Mouse (Mus musculus) small intestine, adult 2 months (tissue): ENCODE data around the gene Sept5. TPM values are rescaled to one million over a fixed set of nuclear protein-coding genes. Genes with fewer than 3 reads are reported as not detected.

Experiments
- H3K27ac ChIP-seq: fragments of 200-500 bp; 2 replicates; pipeline ENCODE4 v1.5.1; 2012; ENCODE audit warnings: low read depth, low read length, control low read depth, inconsistent platforms; ENCODE audit not compliant: insufficient read depth
- H3K27me3 ChIP-seq: fragments of 200-500 bp; 2 replicates; pipeline ENCODE4 v1.6.1; 2012; ENCODE audit warnings: mild to moderate bottlenecking, moderate library complexity, low read length, inconsistent platforms; ENCODE audit not compliant: control insufficient read depth, insufficient read depth
- H3K36me3 ChIP-seq: fragments of 200-500 bp; 2 replicates; pipeline ENCODE4 v1.6.1; 2012; ENCODE audit warnings: mild to moderate bottlenecking, low read length, control low read depth, inconsistent platforms; ENCODE audit not compliant: control insufficient read depth, insufficient read depth
- H3K4me1 ChIP-seq: fragments of 200-500 bp; 2 replicates; pipeline ENCODE4 v1.6.1; 2012; ENCODE audit warnings: low read length, inconsistent platforms, mixed read lengths; ENCODE audit not compliant: control insufficient read depth, insufficient read depth, insufficient read length
- H3K4me3 ChIP-seq: fragments of 200-500 bp; 2 replicates; pipeline ENCODE4 v1.5.1; 2012; ENCODE audit warnings: low read depth, mild to moderate bottlenecking, control low read depth, inconsistent platforms, low read length, moderate library complexity
- CTCF ChIP-seq: fragments of 200-500 bp; IDR thresholded peaks from 2 replicates; pipeline ENCODE4 v1.5.1; 2012; ENCODE audit warnings: low read depth, mild to moderate bottlenecking, control low read depth, inconsistent platforms, low read length, moderate library complexity, mixed read lengths; ENCODE audit not compliant: insufficient replicate concordance, insufficient read length; ENCODE audit errors: extremely low read depth
- POLR2A ChIP-seq: fragments of 200-500 bp; IDR thresholded peaks from 2 replicates; pipeline ENCODE4 v1.6.1; 2012; ENCODE audit warnings: low read depth, mild to moderate bottlenecking, control low read depth, inconsistent platforms, low read length, moderate library complexity
- WGBS: fragments of 180-500 bp; shearing (Covaris S2); methylation state at CpG from one replicate; pipeline ENCODE4 v1.1.7; 2018; 5-methylcytosine and 5-hydroxymethylcytosine counted together
- polyA plus RNA-seq: library from polyadenylated mRNA; depleted of rRNA; stranded (reverse); fragments of >200 nt; gene quantifications from 2 replicates; pipeline ENCODE4 v1.2.3, GENCODE M21; 2012

Gene Sept5
- polyA plus RNA-seq, 1 experiment, result 381 TPM

- Histone ChIP-seq H3K4me3 (no peak overlapping the region), H3K4me1 (peaks cover 9% of the 10 kb centered on the region; the same call in 1 of the 2 replicates), H3K27ac (no peak overlapping the region), H3K27me3 (0 out of 2 replicates have a peak, but pooled peaks cover 3% of the 10 kb centered on the region), H3K36me3 (no peaks in the 10 kb centered on the region)
- TF ChIP-seq CTCF, result no peak
- no peak for TF ChIP-seq POLR2A
- 85% methylated on average over 3 of the region's 3 CpGs for WGBS
Measured at GRCm38 (mm10) chr16:18613301-18613700, 16.5 kb downstream of the Sept5 start.

DNA sequence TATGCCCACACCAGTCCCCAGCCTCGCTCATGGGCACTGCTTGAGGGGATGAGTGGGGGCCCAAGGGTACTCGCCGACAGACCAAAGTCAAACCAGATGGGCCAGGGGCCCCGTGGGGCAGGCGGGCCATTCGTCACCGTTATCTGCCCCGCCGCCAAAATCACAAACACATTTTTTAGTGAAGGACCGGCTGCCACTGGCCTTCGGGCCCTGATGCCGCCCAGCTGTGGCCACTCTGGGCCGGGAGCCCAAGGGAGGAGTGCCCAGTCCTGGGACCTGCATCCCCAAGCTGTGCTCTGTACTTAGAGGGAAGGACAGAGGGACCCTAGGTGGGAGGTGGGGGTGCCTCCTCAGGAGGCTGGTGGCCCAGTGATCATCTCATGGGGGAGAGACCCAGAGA lies 18.0 kb downstream of the Sept5 start:
- no peaks in the 10 kb centered on the region for H3K4me1 ChIP-seq
- H3K27me3 ChIP-seq, result 0 out of 2 replicates have a peak, but pooled peaks cover 3% of the 10 kb centered on the region
- 74% methylated on average over 13 of the region's 13 CpGs for WGBS
- TF ChIP-seq POLR2A (no peak), CTCF (no peak)
- H3K36me3 ChIP-seq, result no peaks in the 10 kb centered on the region
- H3K27ac ChIP-seq, result no peak overlapping the region
- H3K4me3 ChIP-seq, result no peak overlapping the region

DNA sequence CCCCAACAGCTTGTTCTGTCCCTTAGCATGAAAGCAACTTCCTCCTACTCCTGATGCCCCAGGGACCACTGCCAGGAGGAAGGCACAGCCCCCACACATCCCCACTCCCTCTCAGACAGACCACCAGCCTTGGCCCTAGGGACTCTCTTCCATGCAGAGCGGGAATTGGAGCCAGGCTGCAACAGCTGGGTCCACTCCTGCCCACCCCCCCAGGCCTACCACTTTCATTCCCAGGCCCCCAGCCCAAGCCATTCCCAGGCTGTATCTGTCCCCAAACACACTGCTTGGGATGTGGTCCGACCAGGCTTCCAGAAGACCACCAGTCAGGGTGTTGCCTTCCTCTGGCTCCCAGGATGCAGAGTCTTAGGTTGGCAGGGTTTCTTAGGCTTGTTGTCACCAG lies 20.7 kb downstream of the Sept5 start:
- no peak overlapping the region for H3K4me3 ChIP-seq
- TF ChIP-seq POLR2A (no peak), CTCF (no peak)
- H3K27me3 ChIP-seq, result 0 out of 2 replicates have a peak, but pooled peaks cover 3% of the 10 kb centered on the region
- no peaks in the 10 kb centered on the region for H3K4me1 ChIP-seq
- no peaks in the 10 kb centered on the region for H3K36me3 ChIP-seq
- WGBS, result 88% methylated on average over 2 of the region's 2 CpGs
- no peak overlapping the region for H3K27ac ChIP-seq

DNA sequence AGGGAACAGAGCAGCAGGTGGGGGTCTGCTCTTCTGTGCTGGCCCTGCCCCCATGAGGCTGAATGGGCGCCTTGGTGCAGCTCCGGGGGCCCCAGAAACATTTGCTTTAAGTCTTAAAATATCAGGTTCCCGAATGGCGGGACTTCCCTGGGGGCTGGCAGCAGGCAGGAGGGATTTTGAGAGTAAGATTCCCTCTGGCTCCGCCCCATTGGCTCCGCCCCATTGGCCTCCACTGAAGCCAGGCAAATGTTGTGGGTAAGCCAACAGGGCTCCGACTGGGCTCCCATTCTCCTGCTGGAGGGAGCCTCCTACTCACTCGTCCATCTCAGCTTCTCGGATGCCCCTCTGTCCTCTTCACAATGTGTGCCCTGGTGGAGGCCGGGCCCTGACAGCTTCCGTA lies 21.5 kb downstream of the Sept5 start:
- Histone ChIP-seq H3K4me3 (no peak overlapping the region), H3K4me1 (no peaks in the 10 kb centered on the region), H3K27ac (no peak overlapping the region), H3K36me3 (no peaks in the 10 kb centered on the region), H3K27me3 (0 out of 2 replicates have a peak, but pooled peaks cover 3% of the 10 kb centered on the region)
- 34% methylated on average over 11 of the region's 11 CpGs for WGBS
- TF ChIP-seq CTCF (no peak), POLR2A (no peak)

GRCm38 (mm10) chr16:18605705-18606104 lies 24.0 kb downstream of the Sept5 start:
- H3K27me3 ChIP-seq, result 0 out of 2 replicates have a peak, but pooled peaks cover 3% of the 10 kb centered on the region
- H3K27ac ChIP-seq, result no peak overlapping the region
- TF ChIP-seq POLR2A (no peak), CTCF (no peak)
- no peaks in the 10 kb centered on the region for H3K4me1 ChIP-seq
- no peaks in the 10 kb centered on the region for H3K36me3 ChIP-seq
- H3K4me3 ChIP-seq, result no peak overlapping the region
- WGBS, result 76% methylated on average over 5 of the region's 5 CpGs

GRCm38 (mm10) chr16:18604267-18604701 lies 25.5 kb downstream of the Sept5 start:
- TF ChIP-seq POLR2A, result no peak
- TF ChIP-seq CTCF, result no peak
- H3K27ac ChIP-seq, result no peak overlapping the region
- no peak overlapping the region for H3K4me3 ChIP-seq
- no peaks in the 10 kb centered on the region for H3K36me3 ChIP-seq
- WGBS, result 74% methylated on average over 8 of the region's 8 CpGs
- H3K27me3 ChIP-seq, result no peaks in the 10 kb centered on the region
- no peaks in the 10 kb centered on the region for H3K4me1 ChIP-seq

DNA sequence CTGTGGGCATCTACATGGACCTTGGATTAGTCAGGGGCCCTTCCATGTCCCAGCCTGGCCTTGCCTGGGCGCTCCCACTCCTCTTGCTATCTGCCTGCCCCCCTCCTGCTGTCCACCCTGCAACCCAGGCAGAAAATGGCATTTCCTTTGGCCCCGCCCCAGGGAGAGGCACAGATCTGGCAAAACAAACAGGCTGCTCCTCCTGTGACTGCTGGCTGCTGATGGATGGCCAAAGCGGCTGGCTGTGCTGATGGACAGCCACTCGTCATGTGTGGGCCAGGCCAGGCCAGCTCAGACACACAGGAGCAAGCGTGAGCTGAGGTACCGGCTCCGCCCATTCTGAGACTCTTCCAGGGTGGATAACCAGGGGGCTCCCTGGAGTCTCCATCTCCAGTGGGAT lies 28.3 kb downstream of the Sept5 start:
- Histone ChIP-seq H3K4me1 (no peaks in the 10 kb centered on the region), H3K4me3 (no peak overlapping the region), H3K27me3 (no peaks in the 10 kb centered on the region), H3K36me3 (no peaks in the 10 kb centered on the region), H3K27ac (no peak overlapping the region)
- WGBS, result 72% methylated on average over 7 of the region's 7 CpGs
- no peak for TF ChIP-seq POLR2A
- TF ChIP-seq CTCF, result no peak

- Histone ChIP-seq H3K4me3 (no peak overlapping the region), H3K27me3 (no peaks in the 10 kb centered on the region), H3K4me1 (no peaks in the 10 kb centered on the region), H3K27ac (no peak overlapping the region), H3K36me3 (no peaks in the 10 kb centered on the region)
- TF ChIP-seq CTCF (no peak), POLR2A (no peak)
- WGBS, result 71% methylated on average over 3 of the region's 3 CpGs
Measured at GRCm38 (mm10) chr16:18598006-18598405, 31.7 kb downstream of the Sept5 start.
